ENCODE assay signal across 20 mouse cellular contexts in the genomic region with DNA sequence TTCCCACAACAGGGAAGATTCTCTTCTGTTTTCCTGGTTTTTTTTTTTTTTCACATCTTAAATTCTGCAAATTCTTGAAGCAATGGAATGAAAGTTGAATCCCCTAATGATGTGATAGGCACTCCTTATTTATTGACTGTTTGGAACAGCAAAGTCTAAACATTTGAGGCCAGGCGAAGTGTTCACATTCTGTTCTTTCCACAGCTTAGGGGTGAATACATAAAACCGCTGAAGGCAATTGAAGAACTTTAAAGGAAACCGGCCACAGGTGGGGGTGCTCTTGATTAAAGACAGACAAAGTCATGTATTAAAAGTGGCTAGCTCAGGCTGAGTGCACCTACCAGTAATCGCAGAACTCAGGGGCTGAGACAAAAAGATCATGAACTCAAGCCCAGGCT.
DNase-seq lines count a peak whose midpoint lies in the region; ATAC-seq and TF ChIP-seq lines count a peak whose summit lies in the region.
"Had no signal": no experiment of that assay in that cellular context is flagged by ENCODE, and none has a peak within 500 bp of the region (broad histone marks: within the 10 kb centered on the region; RNA-seq: fewer than 3 reads in every experiment).

No protein-coding gene starts in this region.

- no peaks in the 10 kb centered on the region for H3K27me3 ChIP-seq in heart, embryonic 10.5 days (ENCODE audit: insufficient read depth, poor library complexity, severe bottlenecking)
- no peaks in the 10 kb centered on the region for H3K27me3 ChIP-seq in midbrain, embryonic 15.5 days (replicated peaks)
- H3K27me3 ChIP-seq in midbrain, postnatal 0 days (ENCODE audit: insufficient read depth, low read length) = no peaks in the 10 kb centered on the region
- H3K27me3 ChIP-seq in lung, postnatal 0 days (replicated peaks; ENCODE audit: insufficient read depth, low read length) = no peaks in the 10 kb centered on the region
- H3K27me3 ChIP-seq in hindbrain, embryonic 11.5 days (ENCODE audit: control insufficient read depth, insufficient read depth, low read length) = no peaks in the 10 kb centered on the region
- H3K27me3 ChIP-seq: embryonic facial prominence, embryonic 15.5 days; heart, embryonic 13.5 days; hindbrain, embryonic 12.5 days had no signal

- no peak overlapping the region for H3K27ac ChIP-seq in heart, embryonic 10.5 days
- H3K27ac ChIP-seq in midbrain, embryonic 15.5 days = peak overlapping the region; percentile 4; the same call in 1 of the 2 replicates
- no peak overlapping the region for H3K27ac ChIP-seq in midbrain, postnatal 0 days (ENCODE audit: low read depth, low read length)
- H3K27ac ChIP-seq in lung, postnatal 0 days (ENCODE audit: low read length) = no peak overlapping the region
- no peak overlapping the region for H3K27ac ChIP-seq in left cerebral cortex, adult 2 months
- no peak overlapping the region for H3K27ac ChIP-seq in hindbrain, embryonic 11.5 days (ENCODE audit: low read depth, low read length)
- H3K27ac ChIP-seq: embryonic facial prominence, embryonic 15.5 days; forebrain, embryonic 10.5 days; heart, embryonic 13.5 days; hindbrain, embryonic 12.5 days had no signal

- TF ChIP-seq CTCF in midbrain, postnatal 0 days (IDR thresholded peaks at IDR 0.05) = no peak
- TF ChIP-seq CTCF in lung, postnatal 0 days (IDR thresholded peaks at IDR 0.05) = no peak
- TF ChIP-seq CTCF in left cerebral cortex, adult 2 months (IDR thresholded peaks at IDR 0.05) = no peak

- intact Hi-C loops in left cerebral cortex, adult 2 months (cut with DNase I) = no loop called here

- DNase-seq in heart, adult 11 months = peak; percentile 41
- DNase-seq in heart, embryonic 10.5 days (ENCODE audit: low spot score) = no peak
- no peak for DNase-seq in midbrain, postnatal 0 days (ENCODE audit: low spot score)
- peak; percentile 54 for DNase-seq in lung, postnatal 0 days (ENCODE audit: low spot score)
- peak; percentile 55 for DNase-seq in lung, postnatal 36 days
- no peak for DNase-seq in left cerebral cortex, adult 2 months (ENCODE audit: extremely low spot score in 1 of 2, low spot score in 2 of 2)
- no peak for DNase-seq in hindbrain, embryonic 11.5 days (ENCODE audit: low spot score)
- DNase-seq: adrenal gland, adult 8-10 months; B cell, adult 2 months; cerebellum, adult 2 months; embryo, embryonic 11 days had no signal

- no peaks in the 10 kb centered on the region for H3K36me3 ChIP-seq in heart, embryonic 10.5 days
- no peaks in the 10 kb centered on the region for H3K36me3 ChIP-seq in midbrain, embryonic 15.5 days (replicated peaks)
- H3K36me3 ChIP-seq in midbrain, postnatal 0 days (ENCODE audit: insufficient read depth, low read length) = no peaks in the 10 kb centered on the region
- no peaks in the 10 kb centered on the region for H3K36me3 ChIP-seq in lung, postnatal 0 days (ENCODE audit: insufficient read depth, low read length)
- H3K36me3 ChIP-seq in hindbrain, embryonic 11.5 days (ENCODE audit: control insufficient read depth, insufficient read depth, low read length) = no peaks in the 10 kb centered on the region
- H3K36me3 ChIP-seq: embryonic facial prominence, embryonic 15.5 days; forebrain, embryonic 10.5 days; G1E; heart, embryonic 13.5 days; hindbrain, embryonic 12.5 days had no signal

- H3K4me3 ChIP-seq in heart, embryonic 10.5 days = no peak overlapping the region
- H3K4me3 ChIP-seq in midbrain, embryonic 15.5 days = no peak overlapping the region
- H3K4me3 ChIP-seq in midbrain, postnatal 0 days (ENCODE audit: low read depth, low read length) = no peak overlapping the region
- no peak overlapping the region for H3K4me3 ChIP-seq in lung, postnatal 0 days (ENCODE audit: low read depth, low read length)
- H3K4me3 ChIP-seq in left cerebral cortex, adult 2 months = no peak overlapping the region
- no peak overlapping the region for H3K4me3 ChIP-seq in hindbrain, embryonic 11.5 days (ENCODE audit: low read depth, low read length)
- H3K4me3 ChIP-seq: embryonic facial prominence, embryonic 15.5 days; erythroblast, embryonic 14.5 days; forebrain, embryonic 10.5 days; heart, embryonic 13.5 days; hindbrain, embryonic 12.5 days had no signal

- WGBS in heart, embryonic 10.5 days = 77% methylated on average over 4 of the region's 4 CpGs
- 77% methylated on average over 4 of the region's 4 CpGs for WGBS in midbrain, embryonic 15.5 days
- WGBS in midbrain, postnatal 0 days = 81% methylated on average over 4 of the region's 4 CpGs
- 51% methylated on average over 4 of the region's 4 CpGs for WGBS in lung, postnatal 0 days
- 81% methylated on average over 4 of the region's 4 CpGs for WGBS in hindbrain, embryonic 11.5 days

- H3K4me2 ChIP-seq in midbrain, embryonic 15.5 days = no peak overlapping the region
- H3K4me2 ChIP-seq in midbrain, postnatal 0 days (ENCODE audit: low read depth, low read length, poor library complexity, severe bottlenecking) = no peak overlapping the region
- no peak overlapping the region for H3K4me2 ChIP-seq in lung, postnatal 0 days (replicated peaks; ENCODE audit: low read depth, low read length)
- no peak overlapping the region for H3K4me2 ChIP-seq in hindbrain, embryonic 11.5 days (replicated peaks; ENCODE audit: low read depth, low read length)
- H3K4me2 ChIP-seq: embryonic facial prominence, embryonic 15.5 days; heart, embryonic 13.5 days; hindbrain, embryonic 12.5 days had no signal

- TF ChIP-seq EP300 in lung, postnatal 0 days (IDR thresholded peaks at IDR 0.05) = peak; percentile 61

- H3K9me3 ChIP-seq in heart, embryonic 10.5 days = no peaks in the 10 kb centered on the region
- H3K9me3 ChIP-seq in midbrain, embryonic 15.5 days = no peaks in the 10 kb centered on the region
- H3K9me3 ChIP-seq in midbrain, postnatal 0 days (ENCODE audit: low read length) = no peaks in the 10 kb centered on the region
- H3K9me3 ChIP-seq in lung, postnatal 0 days (ENCODE audit: low read length) = no peaks in the 10 kb centered on the region
- H3K9me3 ChIP-seq in hindbrain, embryonic 11.5 days (ENCODE audit: control insufficient read depth, low read length) = no peaks in the 10 kb centered on the region
- H3K9me3 ChIP-seq: embryonic facial prominence, embryonic 15.5 days; forebrain, embryonic 10.5 days; G1E; heart, embryonic 13.5 days had no signal

- ATAC-seq in midbrain, embryonic 15.5 days (replicated peaks) = no peak
- ATAC-seq in midbrain, postnatal 0 days (ENCODE audit: low FRiP score) = no peak
- ATAC-seq in lung, postnatal 0 days = peak; percentile 53; the same call in 1 of the 2 replicates
- ATAC-seq in hindbrain, embryonic 11.5 days (ENCODE audit: low FRiP score) = no peak
- ATAC-seq: CD4-positive, CD25-positive, alpha-beta regulatory T cell, adult 4 months; forebrain, embryonic 14.5 days had no signal

- H3K9ac ChIP-seq in midbrain, embryonic 15.5 days = no peak overlapping the region
- no peak overlapping the region for H3K9ac ChIP-seq in midbrain, postnatal 0 days (replicated peaks; ENCODE audit: low read length, poor library complexity, severe bottlenecking)
- H3K9ac ChIP-seq in lung, postnatal 0 days (replicated peaks; ENCODE audit: low read depth) = no peak overlapping the region
- H3K9ac ChIP-seq in hindbrain, embryonic 11.5 days (ENCODE audit: low read depth, low read length) = no peak overlapping the region
- H3K9ac ChIP-seq: embryonic facial prominence, embryonic 15.5 days; heart, embryonic 13.5 days; hindbrain, embryonic 12.5 days had no signal

- 0 out of 2 replicates have a peak, but pooled peaks cover 2% of the 10 kb centered on the region for H3K4me1 ChIP-seq in heart, embryonic 10.5 days
- H3K4me1 ChIP-seq in midbrain, embryonic 15.5 days = no peaks in the 10 kb centered on the region
- H3K4me1 ChIP-seq in midbrain, postnatal 0 days (ENCODE audit: insufficient read depth, low read length) = no peaks in the 10 kb centered on the region
- no peaks in the 10 kb centered on the region for H3K4me1 ChIP-seq in lung, postnatal 0 days (ENCODE audit: insufficient read depth, low read depth, low read length)
- H3K4me1 ChIP-seq in hindbrain, embryonic 11.5 days (replicated peaks; ENCODE audit: control insufficient read depth, insufficient read depth, low read length) = no peaks in the 10 kb centered on the region
- H3K4me1 ChIP-seq: embryonic facial prominence, embryonic 15.5 days; heart, embryonic 13.5 days; hindbrain, embryonic 12.5 days had no signal

Comparison
In these comparisons a context has a peak if more than half of its experiments do, and no peak if none do; other contexts are left out.
1. DNase-seq: peak in heart, adult 11 months (single experiment), lung, postnatal 0 days (single experiment) and lung, postnatal 36 days (single experiment); none in heart, embryonic 10.5 days (single experiment), midbrain, postnatal 0 days (single experiment), left cerebral cortex, adult 2 months (0 of 2) and hindbrain, embryonic 11.5 days (single experiment).